Mouse (Mus musculus) embryonic fibroblast, embryonic 13.5 days (primary cell): ENCODE measurements around the gene Gm2115. TPM values are rescaled to one million over a fixed set of nuclear protein-coding genes. Genes with fewer than 3 reads are reported as not detected.

Experiments
- H3K27ac ChIP-seq: 2 replicates; pipeline ENCODE4 v1.5.1; 2012; ENCODE audit warnings: low read length, control low read depth, inconsistent platforms; ENCODE audit not compliant: insufficient read depth
- H3K4me1 ChIP-seq: 2 replicates; pipeline ENCODE4 v1.6.1; 2011; ENCODE audit warnings: low read length; ENCODE audit not compliant: control insufficient read depth, insufficient read depth
- H3K4me3 ChIP-seq: 2 replicates; pipeline ENCODE4 v1.5.1; 2011; ENCODE audit warnings: mild to moderate bottlenecking, control low read depth, low read length; ENCODE audit not compliant: insufficient read depth
- CTCF ChIP-seq: IDR thresholded peaks from 2 replicates; pipeline ENCODE4 v1.5.1; 2011; ENCODE audit warnings: mild to moderate bottlenecking, control low read depth, low read length, moderate library complexity, borderline replicate concordance; ENCODE audit not compliant: insufficient read depth
- POLR2A ChIP-seq: IDR thresholded peaks from 2 replicates; pipeline ENCODE4 v1.6.1; 2011; ENCODE audit warnings: low read depth, mild to moderate bottlenecking, control low read depth, low read length, moderate library complexity
- polyA plus RNA-seq: library from polyadenylated mRNA; stranded (reverse); fragments of >200 nt; gene quantifications from 2 replicates; pipeline ENCODE4 v1.2.4, GENCODE M21; 2011; ENCODE audit warnings: low read depth; ENCODE audit not compliant: missing spikeins, insufficient read length

Gm2115 gene
- polyA plus RNA-seq, 1 experiment = 37.2 TPM

- TF ChIP-seq CTCF (no peak), POLR2A (no peak)
- peaks cover 12% of the 10 kb centered on the region for H3K4me1 ChIP-seq
- H3K27ac ChIP-seq = no peak overlapping the region
- no peak overlapping the region for H3K4me3 ChIP-seq
Measured at GRCm38 (mm10) chr7:84534632-84535031, 5.9 kb downstream of the Gm2115 start.

- TF ChIP-seq POLR2A = no peak
- no peak for TF ChIP-seq CTCF
- H3K27ac ChIP-seq = peak overlapping the region; percentile 93
- no peak overlapping the region for H3K4me3 ChIP-seq
- peaks cover 21% of the 10 kb centered on the region for H3K4me1 ChIP-seq
Measured at GRCm38 (mm10) chr7:84544946-84545345, 16.2 kb downstream of the Gm2115 start.

- peaks cover 21% of the 10 kb centered on the region for H3K4me1 ChIP-seq
- H3K27ac ChIP-seq = peak overlapping the region; percentile 93
- TF ChIP-seq CTCF = no peak
- no peak for TF ChIP-seq POLR2A
- no peak overlapping the region for H3K4me3 ChIP-seq
Measured at GRCm38 (mm10) chr7:84546667-84547066, 17.9 kb downstream of the Gm2115 start.

GRCm38 (mm10) chr7:84551472-84551871 lies 22.7 kb downstream of the Gm2115 start:
- H3K4me1 ChIP-seq = peaks cover 8% of the 10 kb centered on the region
- H3K4me3 ChIP-seq = no peak overlapping the region
- H3K27ac ChIP-seq = no peak overlapping the region
- no peak for TF ChIP-seq POLR2A
- TF ChIP-seq CTCF = no peak

GRCm38 (mm10) chr7:84555294-84555693 lies 26.5 kb downstream of the Gm2115 start:
- Histone ChIP-seq H3K4me3 (no peak overlapping the region), H3K4me1 (peaks cover 5% of the 10 kb centered on the region), H3K27ac (no peak overlapping the region)
- TF ChIP-seq POLR2A (no peak), CTCF (no peak)

- no peak overlapping the region for H3K4me3 ChIP-seq
- peak overlapping the region; percentile 97 for H3K27ac ChIP-seq
- no peak for TF ChIP-seq CTCF
- TF ChIP-seq POLR2A = no peak
- H3K4me1 ChIP-seq = peaks cover 5% of the 10 kb centered on the region
Measured at GRCm38 (mm10) chr7:84557332-84557731, 28.6 kb downstream of the Gm2115 start.

- Histone ChIP-seq H3K4me1 (peaks cover 6% of the 10 kb centered on the region), H3K4me3 (no peak overlapping the region), H3K27ac (no peak overlapping the region)
- TF ChIP-seq CTCF = no peak
- no peak for TF ChIP-seq POLR2A
Measured at GRCm38 (mm10) chr7:84560500-84560899, 31.7 kb downstream of the Gm2115 start.

- TF ChIP-seq POLR2A (no peak), CTCF (no peak)
- H3K4me1 ChIP-seq = peaks cover 9% of the 10 kb centered on the region
- no peak overlapping the region for H3K27ac ChIP-seq
- H3K4me3 ChIP-seq = no peak overlapping the region
Measured at GRCm38 (mm10) chr7:84564236-84564635, 35.5 kb downstream of the Gm2115 start.

GRCm38 (mm10) chr7:84566200-84566599 lies 37.4 kb downstream of the Gm2115 start:
- Histone ChIP-seq H3K4me1 (peaks cover 9% of the 10 kb centered on the region), H3K27ac (no peak overlapping the region; the same call in 1 of the 2 replicates), H3K4me3 (no peak overlapping the region)
- TF ChIP-seq POLR2A (no peak), CTCF (no peak)

GRCm38 (mm10) chr7:84577034-84577433 lies 48.3 kb downstream of the Gm2115 start:
- Histone ChIP-seq H3K27ac (no peak overlapping the region), H3K4me1 (peaks cover 5% of the 10 kb centered on the region; the same call in 1 of the 2 replicates), H3K4me3 (no peak overlapping the region)
- TF ChIP-seq CTCF (no peak), POLR2A (no peak)

- Histone ChIP-seq H3K27ac (no peak overlapping the region), H3K4me1 (peaks cover 5% of the 10 kb centered on the region; the same call in 1 of the 2 replicates), H3K4me3 (no peak overlapping the region)
- TF ChIP-seq POLR2A (no peak), CTCF (no peak)
Measured at GRCm38 (mm10) chr7:84578841-84579240, 50.1 kb downstream of the Gm2115 start.
